Mouse (Mus musculus) lung, embryonic 16.5 days (tissue): ENCODE measurements at regions not wholly inside any gene's neighbourhood (a gene's known extent, or its start where the extent isn't known, plus 50 kb on each side); places are given as distances from the start of the nearest gene placed in this dataset.

Experiments
- ATAC-seq: fragments of 200-750 bp; cut with Nextera tagmentation; 2 replicates; pipeline ENCODE4 v1.8.0; 2017; ENCODE audit warnings: low read depth, mild to moderate bottlenecking, moderate library complexity
- H3K27ac ChIP-seq: fragments of 300-500 bp; sonication (generic); 2 replicates; pipeline ENCODE4 v1.5.1; 2014; ENCODE audit warnings: mild to moderate bottlenecking, control low read depth, low read length
- H3K27me3 ChIP-seq: fragments of 300-500 bp; sonication (generic); 2 replicates; pipeline ENCODE4 v1.6.1; 2014; ENCODE audit warnings: low read depth, low read length, mixed read lengths; ENCODE audit not compliant: control insufficient read depth, insufficient read depth
- H3K36me3 ChIP-seq: fragments of 300-500 bp; sonication (generic); 2 replicates; pipeline ENCODE4 v1.6.1; 2014; ENCODE audit warnings: low read length; ENCODE audit not compliant: control insufficient read depth, insufficient read depth
- H3K4me1 ChIP-seq: fragments of 300-500 bp; sonication (generic); replicated peaks from 2 replicates; pipeline ENCODE4 v1.6.1; 2014; ENCODE audit warnings: low read length, mixed read lengths; ENCODE audit not compliant: control insufficient read depth, insufficient read depth
- H3K4me2 ChIP-seq: fragments of 300-500 bp; sonication (generic); 2 replicates; pipeline ENCODE4 v1.6.1; 2014; ENCODE audit warnings: low read depth, low read length, control low read depth
- H3K4me3 ChIP-seq: fragments of 300-500 bp; sonication (generic); 2 replicates; pipeline ENCODE4 v1.5.1; 2014; ENCODE audit warnings: mild to moderate bottlenecking, low read length, control low read depth
- H3K9ac ChIP-seq: fragments of 300-500 bp; sonication (generic); 2 replicates; pipeline ENCODE4 v1.6.1; 2014; ENCODE audit warnings: low read length, control low read depth
- H3K9me3 ChIP-seq: fragments of 300-500 bp; sonication (generic); 2 replicates; pipeline ENCODE4 v1.6.1; 2016; ENCODE audit warnings: low read length; ENCODE audit not compliant: control insufficient read depth
- WGBS: fragments of 180-500 bp; shearing (Covaris S2); extraction: QIAGEN DNeasy Blood & Tissue Kit; methylation state at CpG from one replicate; pipeline ENCODE4 v1.1.7; 2014; 5-methylcytosine and 5-hydroxymethylcytosine counted together

- Histone ChIP-seq H3K4me1 (no peaks in the 10 kb centered on the region; the same call in 1 of the 2 replicates), H3K9ac (no peak overlapping the region), H3K27me3 (no peaks in the 10 kb centered on the region), H3K36me3 (no peaks in the 10 kb centered on the region), H3K4me3 (no peak overlapping the region), H3K9me3 (no peaks in the 10 kb centered on the region), H3K4me2 (no peak overlapping the region), H3K27ac (no peak overlapping the region)
- ATAC-seq, result no peak
- WGBS, result 71% methylated on average over 3 of the region's 3 CpGs
Observed at GRCm38 (mm10) chr17:4808926-4809325, 185.2 kb upstream of the Arid1b start.

- 78% methylated on average over 3 of the region's 3 CpGs for WGBS
- ATAC-seq, result no peak
- Histone ChIP-seq H3K27me3 (no peaks in the 10 kb centered on the region), H3K4me3 (no peak overlapping the region), H3K4me2 (no peak overlapping the region), H3K9me3 (no peaks in the 10 kb centered on the region), H3K4me1 (no peaks in the 10 kb centered on the region), H3K9ac (no peak overlapping the region), H3K27ac (no peak overlapping the region), H3K36me3 (no peaks in the 10 kb centered on the region)
Observed at GRCm38 (mm10) chr17:4813232-4813631, 180.9 kb upstream of the Arid1b start.

- H3K27me3 ChIP-seq, result no peaks in the 10 kb centered on the region
- no peaks in the 10 kb centered on the region for H3K9me3 ChIP-seq
- no peak overlapping the region for H3K27ac ChIP-seq
- H3K36me3 ChIP-seq, result no peaks in the 10 kb centered on the region
- 42% methylated on average over 6 of the region's 6 CpGs for WGBS
- H3K9ac ChIP-seq, result no peak overlapping the region
- no peaks in the 10 kb centered on the region for H3K4me1 ChIP-seq
- no peak for ATAC-seq
- H3K4me3 ChIP-seq, result no peak overlapping the region
- H3K4me2 ChIP-seq, result no peak overlapping the region
Observed at GRCm38 (mm10) chr17:4813666-4814065, 180.5 kb upstream of the Arid1b start.

- no peak overlapping the region for H3K4me3 ChIP-seq
- no peaks in the 10 kb centered on the region for H3K4me1 ChIP-seq
- no peaks in the 10 kb centered on the region for H3K9me3 ChIP-seq
- H3K36me3 ChIP-seq, result no peaks in the 10 kb centered on the region
- H3K4me2 ChIP-seq, result no peak overlapping the region
- 65% methylated on average over 8 of the region's 8 CpGs for WGBS
- H3K9ac ChIP-seq, result no peak overlapping the region
- H3K27ac ChIP-seq, result no peak overlapping the region
- ATAC-seq, result no peak
- no peaks in the 10 kb centered on the region for H3K27me3 ChIP-seq
Observed at GRCm38 (mm10) chr17:4825221-4825895, 168.8 kb upstream of the Arid1b start.

GRCm38 (mm10) chr17:4834065-4834464 is 160.1 kb upstream of the Arid1b start:
- peak; percentile 97 for ATAC-seq
- WGBS, result 32% methylated on average over 7 of the region's 7 CpGs
- peak overlapping the region; percentile 16 for H3K27ac ChIP-seq
- H3K4me2 ChIP-seq, result peak overlapping the region; percentile 32
- H3K9ac ChIP-seq, result no peak overlapping the region
- H3K36me3 ChIP-seq, result no peaks in the 10 kb centered on the region
- no peaks in the 10 kb centered on the region for H3K27me3 ChIP-seq
- no peaks in the 10 kb centered on the region; the same call in 1 of the 2 replicates for H3K9me3 ChIP-seq
- no peak overlapping the region for H3K4me3 ChIP-seq
- 0 out of 2 replicates have a peak, but pooled peaks cover 4% of the 10 kb centered on the region for H3K4me1 ChIP-seq

- no peak overlapping the region for H3K9ac ChIP-seq
- 0 out of 2 replicates have a peak, but pooled peaks cover 4% of the 10 kb centered on the region for H3K4me1 ChIP-seq
- H3K27me3 ChIP-seq, result no peaks in the 10 kb centered on the region
- WGBS, result 65% methylated on average over 7 of the region's 7 CpGs
- ATAC-seq, result no peak; the same call in 1 of the 2 replicates
- no peaks in the 10 kb centered on the region for H3K36me3 ChIP-seq
- peak overlapping the region; percentile 32 for H3K4me2 ChIP-seq
- no peak overlapping the region for H3K4me3 ChIP-seq
- H3K9me3 ChIP-seq, result no peaks in the 10 kb centered on the region; the same call in 1 of the 2 replicates
- H3K27ac ChIP-seq, result peak overlapping the region; percentile 16; the same call in 1 of the 2 replicates
Observed at GRCm38 (mm10) chr17:4834571-4834970, 159.6 kb upstream of the Arid1b start.

- ATAC-seq, result no peak
- 74% methylated on average over 8 of the region's 8 CpGs for WGBS
- H3K27ac ChIP-seq, result no peak overlapping the region
Observed at GRCm38 (mm10) chr17:4835065-4835705, 158.9 kb upstream of the Arid1b start.

GRCm38 (mm10) chr17:4840123-4840522 is 154.0 kb upstream of the Arid1b start:
- Histone ChIP-seq H3K4me2 (no peak overlapping the region), H3K27ac (no peak overlapping the region), H3K9me3 (no peaks in the 10 kb centered on the region), H3K36me3 (no peaks in the 10 kb centered on the region), H3K27me3 (no peaks in the 10 kb centered on the region), H3K9ac (no peak overlapping the region), H3K4me1 (no peaks in the 10 kb centered on the region), H3K4me3 (no peak overlapping the region)
- WGBS, result 87% methylated on average over 3 of the region's 3 CpGs
- ATAC-seq, result no peak

More at GRCm38 (mm10) chr17:4835065-4835705, 158.9 kb upstream of the Arid1b start:
- H3K4me2 ChIP-seq, result no peak overlapping the region
- H3K4me3 ChIP-seq, result no peak overlapping the region
- H3K9me3 ChIP-seq, result no peaks in the 10 kb centered on the region; the same call in 1 of the 2 replicates
- 0 out of 2 replicates have a peak, but pooled peaks cover 4% of the 10 kb centered on the region for H3K4me1 ChIP-seq
- no peaks in the 10 kb centered on the region for H3K36me3 ChIP-seq
- H3K9ac ChIP-seq, result no peak overlapping the region
- no peaks in the 10 kb centered on the region for H3K27me3 ChIP-seq

GRCm38 (mm10) chr17:4858304-4858703 is 135.8 kb upstream of the Arid1b start:
- Histone ChIP-seq H3K4me1 (no peaks in the 10 kb centered on the region), H3K36me3 (no peaks in the 10 kb centered on the region), H3K9me3 (no peaks in the 10 kb centered on the region), H3K27ac (no peak overlapping the region), H3K4me3 (no peak overlapping the region), H3K27me3 (no peaks in the 10 kb centered on the region), H3K4me2 (no peak overlapping the region), H3K9ac (no peak overlapping the region)
- ATAC-seq, result no peak
- WGBS, result 76% methylated on average over 3 of the region's 3 CpGs
